Mouse (Mus musculus) sigmoid colon, adult 10 weeks (tissue): ENCODE measurements around the gene Elp4. TPM values are rescaled to one million over a fixed set of nuclear protein-coding genes. Genes with fewer than 3 reads are reported as not detected.

Experiments
- polyA plus RNA-seq: library from polyadenylated mRNA; stranded (reverse); fragments of 350-450 nt; fragmentation: Illumina TruSeq; extraction: RNeasy Lipid Tissue Mini Kit (QIAGEN cat#74804); gene quantifications from one replicate; pipeline ENCODE4 v1.2.3, GENCODE M21; 2014; ENCODE audit warnings: low read depth, low replicate concordance

The Elp4 gene
- polyA plus RNA-seq: 30.1 TPM

GRCm38 (mm10) chr2:105903896-105904756 lies at the start of gene Elp4, which contains the start of gene Immp1l:
Elp4 (minus strand) TSS chr2:105904564.
Immp1l (plus strand) TSS chr2:105904638.

GRCm38 (mm10) chr2:105668271-105669270 lies 235.8 kb downstream of the Elp4 start, which contains the start of gene Pax6:
Pax6 (plus strand) TSS chr2:105668900.

Other genes with a start within 250 kb of the Elp4 start
- gene Pax6, start 235.7 kb downstream of the Elp4 start, polyA plus RNA-seq: 2.5 TPM
- 178 TPM for gene Immp1l, start 74 bp upstream of the Elp4 start, polyA plus RNA-seq
- 18.5 TPM for gene Dnajc24, start 99.0 kb upstream of the Elp4 start, polyA plus RNA-seq